ENCODE assay signal across 8 mouse cellular contexts in the genomic region with DNA sequence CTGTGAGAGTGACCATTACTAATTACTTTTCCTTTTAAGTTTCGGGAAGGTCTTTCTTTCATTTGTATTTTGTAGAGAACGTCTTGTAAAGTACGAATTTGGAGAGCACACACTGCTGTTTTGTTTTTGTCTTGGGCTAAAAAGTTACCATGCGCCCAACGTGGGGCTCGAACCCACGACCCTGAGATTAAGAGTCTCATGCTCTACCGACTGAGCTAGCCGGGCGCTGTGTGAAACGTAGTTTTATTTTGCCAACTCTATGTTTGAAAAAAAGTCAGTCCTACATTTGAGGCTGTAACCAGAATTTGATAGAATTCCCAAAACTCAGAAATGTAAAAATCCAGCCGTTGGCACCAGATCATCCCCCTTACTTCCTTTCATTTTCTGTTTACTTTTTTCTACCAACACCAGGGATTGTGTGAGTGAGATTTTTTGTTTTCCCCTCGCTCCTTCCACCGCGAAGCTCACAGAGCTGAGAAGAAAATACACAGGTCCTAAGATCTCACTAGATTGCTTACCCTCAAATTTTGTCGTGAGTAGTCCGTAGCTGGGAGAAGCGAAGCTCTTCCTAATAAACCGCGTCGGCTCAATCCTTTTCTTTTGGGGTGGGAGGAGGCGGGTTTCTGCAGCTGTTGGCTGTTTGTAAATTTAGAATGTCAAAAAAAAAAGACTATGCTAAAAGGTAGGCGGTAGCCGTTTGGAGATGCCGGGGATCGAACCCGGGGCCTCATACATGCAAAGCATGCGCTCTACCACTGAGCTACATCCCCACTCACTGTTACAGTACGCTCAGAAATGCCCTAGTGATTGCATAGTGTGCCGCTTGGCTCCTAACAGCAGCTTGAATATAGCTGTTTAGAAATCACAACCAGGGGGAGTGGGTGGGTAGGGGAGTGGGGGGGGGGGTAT. TPM values are rescaled to one million over a fixed set of nuclear protein-coding genes. Genes with fewer than 3 reads are reported as not detected.
DNase-seq lines count a peak whose midpoint lies in the region; ATAC-seq lines count a peak whose summit lies in the region.

No protein-coding gene starts in this region.

- no peaks in the 10 kb centered on the region for H3K36me3 ChIP-seq in heart, embryonic 14.5 days (ENCODE audit: control insufficient read depth, insufficient read depth, low read length)
- H3K36me3 ChIP-seq in liver, embryonic 13.5 days = no peaks in the 10 kb centered on the region
- H3K36me3 ChIP-seq in stomach, embryonic 15.5 days = no peaks in the 10 kb centered on the region

- peak overlapping the region; percentile 45; the same call in 1 of the 2 replicates for H3K27ac ChIP-seq in brown adipose tissue, adult 24 weeks (replicated peaks; ENCODE audit: low read depth, low read length)
- H3K27ac ChIP-seq in heart, embryonic 14.5 days (replicated peaks in 1 of 2; ENCODE audit: control insufficient read depth in 1 of 2, insufficient read depth in 1 of 2, low read depth in 2 of 2, low read length in 2 of 2) = peak overlapping the region; percentile 79 to 80
- H3K27ac ChIP-seq in liver, embryonic 13.5 days = peak overlapping the region; percentile 60
- peak overlapping the region; percentile 77 for H3K27ac ChIP-seq in stomach, embryonic 15.5 days

- peaks cover 2% of the 10 kb centered on the region; the same call in 1 of the 2 replicates for H3K4me1 ChIP-seq in brown adipose tissue, adult 24 weeks (ENCODE audit: control insufficient read depth, insufficient read depth, insufficient read length, low read length)
- peaks cover 3 to 5% of the 10 kb centered on the region in 2 experiments for H3K4me1 ChIP-seq in heart, embryonic 14.5 days (ENCODE audit: control insufficient read depth in 2 of 2, insufficient read depth in 2 of 2, low read length in 2 of 2)
- peaks cover 37% of the 10 kb centered on the region for H3K4me1 ChIP-seq in liver, embryonic 13.5 days (replicated peaks)
- peaks cover 5% of the 10 kb centered on the region for H3K4me1 ChIP-seq in stomach, embryonic 15.5 days

- H3K4me3 ChIP-seq in brown adipose tissue, adult 24 weeks (ENCODE audit: insufficient read depth, low read depth, low read length) = peak overlapping the region; percentile 84
- peak overlapping the region; percentile 77 to 91 for H3K4me3 ChIP-seq in heart, embryonic 14.5 days (ENCODE audit: control insufficient read depth in 1 of 2, insufficient read depth in 1 of 2, low read depth in 1 of 2, low read length in 2 of 2)
- H3K4me3 ChIP-seq in liver, embryonic 13.5 days (replicated peaks) = peak overlapping the region; percentile 66
- H3K4me3 ChIP-seq in stomach, embryonic 15.5 days (replicated peaks) = peak overlapping the region; percentile 62

- peak; percentile 88 for ATAC-seq in heart, embryonic 14.5 days (ENCODE audit: insufficient number of reproducible peaks, insufficient read depth, low FRiP score, low read depth)
- peak; percentile 84 for ATAC-seq in liver, embryonic 13.5 days (ENCODE audit: low read depth)
- ATAC-seq in stomach, embryonic 15.5 days (ENCODE audit: insufficient read depth, low FRiP score, low read depth) = peak; percentile 85

- H3K9me3 ChIP-seq in heart, embryonic 14.5 days (ENCODE audit: control insufficient read depth, low read length) = no peaks in the 10 kb centered on the region
- H3K9me3 ChIP-seq in liver, embryonic 13.5 days (replicated peaks) = no peaks in the 10 kb centered on the region
- H3K9me3 ChIP-seq in stomach, embryonic 15.5 days = no peaks in the 10 kb centered on the region

- peak overlapping the region; percentile 73 for H3K4me2 ChIP-seq in heart, embryonic 14.5 days (ENCODE audit: low read length)
- H3K4me2 ChIP-seq in liver, embryonic 13.5 days = peak overlapping the region; percentile 77
- H3K4me2 ChIP-seq in stomach, embryonic 15.5 days = peak overlapping the region; percentile 62

- H3K9ac ChIP-seq in heart, embryonic 14.5 days (ENCODE audit: low read length) = peak overlapping the region; percentile 82
- peak overlapping the region; percentile 74 for H3K9ac ChIP-seq in liver, embryonic 13.5 days
- peak overlapping the region; percentile 46; the same call in 1 of the 2 replicates for H3K9ac ChIP-seq in stomach, embryonic 15.5 days

- H3K27me3 ChIP-seq in heart, embryonic 14.5 days (ENCODE audit: control insufficient read depth, insufficient read depth, low read length) = peaks cover 6% of the 10 kb centered on the region; the same call in 1 of the 2 replicates
- H3K27me3 ChIP-seq in liver, embryonic 13.5 days = peaks cover 35% of the 10 kb centered on the region
- H3K27me3 ChIP-seq in stomach, embryonic 15.5 days (replicated peaks) = no peaks in the 10 kb centered on the region

- peak; percentile 94 for DNase-seq in CD4-positive, CD25-positive, alpha-beta regulatory T cell, adult 2 months (ENCODE audit: low read depth, low spot score)
- DNase-seq in fibroblast of lung, adult 2 months (ENCODE audit: low read depth) = peak; percentile 89
- DNase-seq in kidney, postnatal 10 days = peak; percentile 94
- DNase-seq in liver, embryonic 13.5 days = peak; percentile 89
- peak; percentile 90 to 93 for DNase-seq in natural killer cell, adult 2 months (ENCODE audit: low spot score in 2 of 2)

- under 1% methylated on average over 30 of the region's 30 CpGs for WGBS in heart, embryonic 14.5 days
- WGBS in liver, embryonic 13.5 days (ENCODE audit: insufficient replicate concordance) = under 1% methylated on average over 30 of the region's 30 CpGs
- WGBS in stomach, embryonic 15.5 days = under 1% methylated on average over 30 of the region's 30 CpGs

RNA-seq across cellular contexts. Expression of gene Gm12184, which starts 7.5 kb away (rescaled TPM):
- polyA plus RNA-seq in brown adipose tissue, adult 24 weeks (2012; ENCODE audit: insufficient read depth, insufficient read length, missing spikeins) = 14.6 and 26.0 TPM in 2 replicates
- 5.7 and 7.0 TPM in 2 replicates for polyA plus RNA-seq in heart, embryonic 14.5 days (2014; fragmentation: Nextera tagmentation; extraction: Ambion mirVana)
- 1.2 and 1.7 TPM in 2 replicates for polyA plus RNA-seq in liver, embryonic 13.5 days (2015; fragmentation: Nextera tagmentation; extraction: Ambion mirVana)
- polyA plus RNA-seq in stomach, embryonic 15.5 days (2015; fragmentation: Nextera tagmentation; extraction: Ambion mirVana) = 10.3 and 16.4 TPM in 2 replicates

RNA-seq across cellular contexts. Expression of gene Trim7, which starts 8.0 kb away (rescaled TPM):
- 1.4 and 1.5 TPM in 2 replicates for polyA plus RNA-seq in brown adipose tissue, adult 24 weeks (2012; ENCODE audit: insufficient read depth, insufficient read length, missing spikeins)
- 1.4 and 1.5 TPM in 2 replicates for polyA plus RNA-seq in heart, embryonic 14.5 days (2014; fragmentation: Nextera tagmentation; extraction: Ambion mirVana)
- polyA plus RNA-seq in liver, embryonic 13.5 days (2015; fragmentation: Nextera tagmentation; extraction: Ambion mirVana) = 0.06 and 0.09 TPM in 2 replicates
- 2.3 and 2.5 TPM in 2 replicates for polyA plus RNA-seq in stomach, embryonic 15.5 days (2015; fragmentation: Nextera tagmentation; extraction: Ambion mirVana)

RNA-seq across cellular contexts. Expression of gene Trim41, which starts 16.8 kb away (rescaled TPM):
- polyA plus RNA-seq in brown adipose tissue, adult 24 weeks (2012; ENCODE audit: insufficient read depth, insufficient read length, missing spikeins) = 14.0 and 15.5 TPM in 2 replicates
- polyA plus RNA-seq in heart, embryonic 14.5 days (2014; fragmentation: Nextera tagmentation; extraction: Ambion mirVana) = 3.2 and 3.8 TPM in 2 replicates
- polyA plus RNA-seq in liver, embryonic 13.5 days (2015; fragmentation: Nextera tagmentation; extraction: Ambion mirVana) = 1.7 and 2.4 TPM in 2 replicates
- 5.0 and 6.7 TPM in 2 replicates for polyA plus RNA-seq in stomach, embryonic 15.5 days (2015; fragmentation: Nextera tagmentation; extraction: Ambion mirVana)

RNA-seq across cellular contexts. Expression of gene Rack1, which starts 33.9 kb away (rescaled TPM):
- 405 and 526 TPM in 2 replicates for polyA plus RNA-seq in brown adipose tissue, adult 24 weeks (2012; ENCODE audit: insufficient read depth, insufficient read length, missing spikeins)
- 462 and 512 TPM in 2 replicates for polyA plus RNA-seq in heart, embryonic 14.5 days (2014; fragmentation: Nextera tagmentation; extraction: Ambion mirVana)
- 688 and 710 TPM in 2 replicates for polyA plus RNA-seq in liver, embryonic 13.5 days (2015; fragmentation: Nextera tagmentation; extraction: Ambion mirVana)
- 732 and 736 TPM in 2 replicates for polyA plus RNA-seq in stomach, embryonic 15.5 days (2015; fragmentation: Nextera tagmentation; extraction: Ambion mirVana)

RNA-seq across cellular contexts. Expression of gene Irgm1, which starts 37.5 kb away (rescaled TPM):
- 9.2 and 11.6 TPM in 2 replicates for polyA plus RNA-seq in brown adipose tissue, adult 24 weeks (2012; ENCODE audit: insufficient read depth, insufficient read length, missing spikeins)
- 10.2 and 11.0 TPM in 2 replicates for polyA plus RNA-seq in heart, embryonic 14.5 days (2014; fragmentation: Nextera tagmentation; extraction: Ambion mirVana)
- polyA plus RNA-seq in liver, embryonic 13.5 days (2015; fragmentation: Nextera tagmentation; extraction: Ambion mirVana) = 17.0 and 19.8 TPM in 2 replicates
- polyA plus RNA-seq in stomach, embryonic 15.5 days (2015; fragmentation: Nextera tagmentation; extraction: Ambion mirVana) = 12.8 and 14.3 TPM in 2 replicates

Comparison
In these comparisons a context has a peak if more than half of its experiments do, and no peak if none do; other contexts are left out.
1. Peak in every context shown above with its lines: DNase-seq, ATAC-seq, H3K4me3 ChIP-seq and H3K27ac ChIP-seq.